Mouse (Mus musculus) thymus, adult 18-20 months (tissue): ENCODE results near the gene 1700028J19Rik.
A peak's percentile ranks its signal among the peaks of the same experiment; 100 is the strongest.
"Not testable (repeated sequence)": the region's sequence is repeated elsewhere in the genome, so short reads cannot be mapped to it uniquely, and the experiment has no call there.

Experiments
- DNase-seq, 2 experiments: peaks; one replicate each; pipeline ENCODE4 v3.0.0; 2022; ENCODE audit warnings: mixed read lengths in 2 of 2

Gene 1700028J19Rik

DNA sequence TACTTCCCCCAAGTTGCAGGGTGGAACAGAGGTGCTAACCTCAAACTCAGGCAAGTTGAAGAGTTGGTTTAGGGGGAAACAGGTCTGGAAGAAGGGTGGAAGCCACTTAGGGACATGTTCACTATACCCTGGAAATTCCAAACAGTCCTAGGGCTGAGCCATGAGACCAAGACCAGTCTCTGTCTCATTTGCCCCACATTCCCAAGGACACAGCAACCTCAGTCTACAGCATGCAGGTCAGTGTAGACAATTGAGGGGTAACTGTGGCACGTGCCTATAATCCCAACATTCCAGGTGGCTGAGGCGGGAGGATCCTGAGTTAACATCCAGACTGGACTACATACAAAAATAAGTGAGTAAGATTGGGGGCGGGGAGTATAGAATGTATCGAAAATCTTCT, 2.8 kb upstream of the 1700028J19Rik start:
- DNase-seq: no peak

DNA sequence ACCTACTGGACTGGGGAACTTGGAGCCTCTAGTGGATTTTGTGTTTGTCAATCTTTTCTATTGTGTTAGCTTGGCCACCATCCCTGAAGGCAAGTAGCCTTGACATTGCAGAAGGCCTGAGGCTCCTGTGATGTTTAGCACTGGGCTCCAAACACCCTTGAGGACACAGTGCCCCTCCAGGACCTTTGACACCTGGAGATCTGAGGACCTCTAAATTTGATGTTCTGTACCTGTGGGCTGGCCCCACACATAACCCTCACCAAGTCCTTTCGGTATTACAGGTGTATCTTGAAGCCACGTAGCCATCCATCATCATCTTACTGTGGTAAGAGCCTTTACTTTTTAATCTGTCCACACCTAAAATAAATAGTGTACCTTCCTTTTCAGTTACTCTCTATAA, 1.5 kb upstream of the 1700028J19Rik start:
- DNase-seq: no peak

DNA sequence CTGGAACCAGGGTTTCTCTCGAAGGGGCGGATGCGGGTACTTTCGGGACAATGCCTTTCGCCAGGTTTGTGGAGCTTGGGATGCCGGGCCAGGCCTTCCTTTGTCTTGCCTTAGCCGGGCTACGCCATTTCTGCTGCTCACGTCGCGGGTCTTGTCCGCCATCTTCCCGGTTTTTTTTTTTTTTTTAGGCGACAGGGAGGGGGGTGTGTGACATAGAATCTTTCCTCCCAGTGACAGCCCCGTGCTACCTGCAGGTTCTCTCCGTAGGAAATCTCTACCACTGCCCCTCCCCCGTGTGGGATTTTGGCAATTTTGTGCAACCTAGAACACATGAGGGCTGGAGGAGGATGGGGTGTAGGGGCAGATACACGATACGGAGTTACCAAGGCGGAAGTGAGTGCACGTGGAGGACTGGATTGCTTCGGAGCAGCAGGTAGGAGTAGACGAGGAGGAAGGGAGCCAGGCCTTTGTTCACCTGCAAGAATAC, 532 bp upstream of the 1700028J19Rik start:
- DNase-seq: peak; percentile 30 to 60

DNA sequence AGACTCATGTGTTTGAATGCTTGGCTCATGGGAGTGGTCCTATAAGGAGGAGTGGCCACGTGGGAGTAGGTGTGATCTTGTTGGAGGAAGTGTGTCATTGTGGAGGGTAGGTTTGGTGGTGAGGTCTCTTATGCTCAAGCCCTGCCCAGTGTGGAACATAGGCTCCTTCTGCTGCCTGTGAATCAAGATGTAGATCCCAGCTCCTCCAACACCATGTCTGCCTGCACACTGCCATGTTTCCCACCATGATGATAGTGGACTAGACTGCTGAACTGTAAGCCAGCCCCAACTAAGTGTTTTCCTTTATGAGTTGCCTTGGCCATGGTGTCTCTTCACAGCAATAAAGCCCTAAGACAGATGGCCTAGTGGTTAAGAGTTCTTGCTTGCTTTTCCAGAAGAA, 2.4 kb downstream of the 1700028J19Rik start:
- no peak for DNase-seq

DNA sequence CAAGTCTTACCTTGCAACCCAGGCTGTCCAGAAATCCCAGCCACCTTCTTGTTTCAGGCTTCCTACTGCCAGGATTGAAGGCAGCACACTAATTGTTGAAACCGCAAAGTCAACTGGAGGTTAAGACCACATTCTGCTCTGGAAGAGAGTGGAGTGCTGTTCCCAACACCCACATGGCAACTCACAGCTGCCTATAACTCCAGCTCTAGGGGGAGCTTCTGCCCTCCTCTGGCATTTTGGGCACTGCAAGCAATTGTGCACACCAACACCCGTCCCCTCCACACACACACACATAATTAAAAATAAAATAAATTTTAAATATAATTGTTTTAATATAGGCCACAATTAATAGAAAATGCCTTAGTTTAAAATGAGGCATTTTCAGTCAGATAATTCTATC, 5.3 kb downstream of the 1700028J19Rik start:
- no peak for DNase-seq

DNA sequence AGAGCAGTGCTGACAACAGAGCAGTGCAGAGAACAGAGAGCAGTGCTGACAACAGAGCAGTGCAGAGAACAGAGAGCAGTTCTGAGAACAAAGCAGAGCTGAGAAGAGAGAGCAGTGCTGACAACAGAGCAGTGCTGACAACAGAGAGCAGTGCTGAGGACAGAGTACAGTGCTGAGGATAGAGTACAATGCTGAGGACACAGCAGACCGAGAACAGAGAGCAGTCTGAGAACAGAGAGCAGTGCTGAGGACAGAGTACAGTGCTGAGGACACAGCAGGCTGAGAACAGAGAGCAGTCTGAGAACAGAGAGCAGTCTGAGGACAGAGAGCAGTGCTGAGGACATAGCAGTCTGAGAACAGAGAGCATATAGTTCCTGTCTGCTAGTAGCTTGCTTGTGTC, 5.8 kb downstream of the 1700028J19Rik start:
- no peak for DNase-seq

DNA sequence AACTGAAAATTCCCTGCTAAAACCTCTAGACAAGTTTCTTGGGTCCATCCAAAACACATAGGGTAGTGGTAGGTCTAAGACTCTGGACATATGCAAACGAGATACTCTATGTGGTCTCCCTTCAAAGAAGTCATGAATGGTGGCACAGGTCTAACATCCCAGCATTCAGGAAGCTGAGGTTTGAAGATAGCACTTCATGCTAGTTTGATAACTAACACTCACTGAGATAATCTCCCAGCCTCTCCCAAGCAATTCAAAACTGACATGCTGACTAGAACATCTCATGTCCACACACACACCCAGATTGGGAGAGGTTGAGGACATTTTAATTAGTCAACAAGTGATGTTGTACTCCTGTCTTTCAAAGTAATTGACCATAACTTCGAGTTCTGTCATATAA, 6.6 kb downstream of the 1700028J19Rik start:
- DNase-seq: no peak

DNA sequence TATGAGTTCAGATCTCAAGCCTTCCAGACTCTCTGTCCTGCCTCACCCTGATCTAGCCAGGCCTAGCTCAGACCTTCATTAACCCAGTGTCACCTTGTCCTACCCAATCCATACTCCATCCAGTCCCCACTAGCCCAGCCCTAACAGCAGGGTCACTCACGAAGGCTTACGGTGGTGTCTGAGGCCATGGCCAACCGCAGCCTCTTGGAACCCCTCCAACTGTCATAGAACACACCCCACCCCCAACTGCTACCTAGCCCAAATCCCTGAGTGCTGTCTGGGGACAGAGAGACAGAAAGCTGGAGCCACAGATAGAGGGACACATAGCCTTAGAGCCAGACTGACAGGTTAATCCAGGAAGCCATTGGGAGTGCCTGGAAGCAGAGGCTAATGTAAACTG, 10.6 kb downstream of the 1700028J19Rik start, which contains the start of gene Gm36864:
TSS of gene Gm36864 (plus strand) at position 269 of the 400 bp plus-strand sequence.
- no peak for DNase-seq

DNA sequence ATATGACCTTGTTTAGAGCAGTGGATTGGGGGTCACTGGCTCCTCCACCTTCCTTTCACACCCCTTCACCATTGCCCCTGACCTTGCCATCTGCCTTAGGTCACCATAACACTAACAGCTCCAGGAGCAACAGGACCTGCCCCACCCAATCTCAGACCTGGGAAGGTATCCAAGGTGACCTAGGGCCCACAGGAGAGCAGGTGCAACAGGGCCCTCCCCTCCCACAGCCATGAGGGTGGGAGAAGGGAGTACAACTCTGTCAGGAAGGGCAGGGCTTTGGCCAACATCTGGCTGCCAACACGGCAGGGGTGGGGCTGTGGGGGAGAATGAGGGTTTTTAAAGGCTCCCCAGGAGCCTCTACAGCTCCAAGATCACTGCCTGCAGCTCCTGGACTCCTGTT, 21.4 kb downstream of the 1700028J19Rik start, which contains the start of gene Klk1:
TSS of gene Klk1 (plus strand) at position 285 of the 400 bp plus-strand sequence.
- DNase-seq: no peak

DNA sequence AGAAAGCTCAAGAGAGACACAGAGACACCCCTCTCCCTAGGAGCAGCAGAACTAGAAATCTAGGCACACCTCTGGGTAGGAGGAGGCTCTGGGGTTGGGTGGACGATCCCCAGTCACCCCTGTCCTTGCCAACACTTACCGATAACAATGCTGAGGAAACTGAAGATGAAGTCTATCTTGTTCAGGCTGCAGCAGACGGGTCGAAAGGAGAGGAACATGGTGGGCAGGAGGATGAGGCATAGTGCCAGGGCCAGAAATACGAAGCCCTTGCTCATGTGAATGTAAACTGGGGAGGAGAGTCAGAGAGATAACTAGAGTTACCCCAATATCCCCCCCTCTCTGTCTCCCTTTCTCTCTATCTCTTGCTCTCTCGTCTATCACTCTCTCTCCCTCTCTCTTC, 24.2 kb downstream of the 1700028J19Rik start:
- not testable (repeated sequence) for DNase-seq

DNA sequence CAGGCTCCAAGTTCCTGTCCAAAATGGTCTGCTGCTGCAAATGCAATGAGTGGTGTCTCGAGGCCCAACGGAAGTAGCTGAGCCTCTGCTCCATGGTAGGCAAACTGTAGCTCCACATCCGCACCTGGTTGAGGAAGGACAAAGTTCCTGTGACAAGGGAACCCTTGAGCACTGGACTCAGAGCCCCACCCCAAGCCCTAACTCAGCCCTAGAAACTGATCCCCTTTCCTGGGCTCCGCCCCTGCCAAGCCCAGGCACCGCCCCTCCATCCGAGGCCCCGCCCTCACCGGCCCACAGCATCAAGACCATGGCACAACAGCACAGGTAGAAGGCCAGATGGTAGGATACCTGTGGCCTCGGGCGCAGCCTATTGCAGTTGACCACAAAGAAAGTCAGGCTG, 24.9 kb downstream of the 1700028J19Rik start:
- not testable (repeated sequence) for DNase-seq

DNA sequence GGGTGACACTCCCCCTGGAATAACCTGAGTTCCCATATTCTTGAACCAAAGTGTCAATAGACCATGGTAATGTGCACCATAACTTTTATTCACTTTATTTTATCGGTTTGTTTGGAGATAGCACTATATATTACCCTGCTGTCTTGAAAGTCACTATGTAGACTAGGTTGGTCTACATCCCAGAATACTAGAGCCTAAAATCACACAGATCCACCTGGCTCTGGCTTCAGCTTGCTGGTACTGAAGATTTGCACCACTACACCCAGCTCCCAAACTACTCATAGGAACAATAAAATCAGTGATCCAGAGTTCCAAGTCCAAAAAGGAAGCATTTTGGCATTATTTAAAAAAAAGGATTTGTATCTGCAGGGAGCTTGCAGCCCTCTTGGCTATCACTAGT, 30.9 kb downstream of the 1700028J19Rik start, which contains the start of gene Klk1b5:
TSS of gene Klk1b5 (plus strand) at position 301 of the 400 bp plus-strand sequence.
- no peak for DNase-seq

DNA sequence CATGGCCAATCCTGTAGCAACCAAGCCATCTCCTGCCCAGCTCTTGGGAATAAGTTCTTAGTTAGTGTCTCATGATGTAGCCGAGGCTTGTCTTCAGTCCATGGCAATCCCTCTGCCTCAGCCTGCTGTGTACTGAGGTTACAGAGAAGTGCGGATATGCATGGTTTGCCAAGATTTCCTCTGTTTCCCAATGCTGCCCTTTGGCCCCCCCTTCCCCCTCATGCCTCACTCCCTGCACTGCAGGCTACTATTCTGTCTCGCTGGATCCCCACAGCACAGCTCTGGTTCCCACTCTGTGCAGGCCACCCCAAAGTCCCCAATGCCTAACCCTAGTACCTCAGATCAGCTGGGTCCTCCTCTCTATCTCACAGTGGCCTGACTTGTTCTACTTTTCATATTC, 38.2 kb downstream of the 1700028J19Rik start:
- no peak for DNase-seq

DNA sequence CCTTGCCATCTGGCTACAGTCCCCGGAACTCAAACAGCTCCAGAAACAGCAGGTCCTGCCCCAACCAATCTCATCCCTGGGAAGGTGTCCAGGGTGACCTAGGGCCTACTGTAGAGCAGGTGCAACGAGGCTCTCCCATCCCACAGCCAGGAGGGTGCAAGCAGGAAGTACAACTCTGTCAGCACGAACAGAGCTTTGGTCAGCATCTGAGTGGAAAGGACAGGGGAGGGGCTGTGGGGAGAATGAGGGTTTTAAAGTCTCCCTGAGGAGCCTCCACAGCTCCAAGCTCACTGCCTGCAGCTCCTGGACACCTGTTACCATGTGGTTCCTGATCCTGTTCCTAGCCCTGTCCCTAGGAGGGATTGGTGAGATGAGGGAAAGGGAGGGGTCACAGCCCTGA, 39.4 kb downstream of the 1700028J19Rik start, which contains the start of gene Klk1b4:
TSS of gene Klk1b4 (plus strand) at position 301 of the 400 bp plus-strand sequence.
- not testable (repeated sequence) for DNase-seq

DNA sequence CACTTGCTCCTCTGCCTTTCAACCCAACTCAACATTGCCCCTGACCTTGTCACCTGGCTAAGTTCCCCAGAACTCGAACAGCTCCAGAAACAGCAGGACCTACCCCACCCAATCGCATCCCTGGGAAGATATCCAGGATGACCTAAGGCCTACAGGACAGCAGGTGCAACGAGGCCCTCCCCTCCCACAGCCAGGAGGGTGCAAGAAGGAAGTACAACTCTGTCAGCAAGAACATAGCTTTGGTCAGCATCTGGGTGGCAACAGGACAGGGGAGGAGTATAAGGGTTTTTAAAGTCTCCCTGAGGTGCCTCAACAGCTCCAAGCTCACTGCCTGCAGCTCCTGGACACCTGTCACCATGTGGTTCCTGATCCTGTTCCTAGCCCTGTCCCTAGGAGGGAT, 48.6 kb downstream of the 1700028J19Rik start, which contains the start of gene Klk1b3:
TSS of gene Klk1b3 (plus strand) at position 301 of the 400 bp plus-strand sequence.
- no peak for DNase-seq

DNA sequence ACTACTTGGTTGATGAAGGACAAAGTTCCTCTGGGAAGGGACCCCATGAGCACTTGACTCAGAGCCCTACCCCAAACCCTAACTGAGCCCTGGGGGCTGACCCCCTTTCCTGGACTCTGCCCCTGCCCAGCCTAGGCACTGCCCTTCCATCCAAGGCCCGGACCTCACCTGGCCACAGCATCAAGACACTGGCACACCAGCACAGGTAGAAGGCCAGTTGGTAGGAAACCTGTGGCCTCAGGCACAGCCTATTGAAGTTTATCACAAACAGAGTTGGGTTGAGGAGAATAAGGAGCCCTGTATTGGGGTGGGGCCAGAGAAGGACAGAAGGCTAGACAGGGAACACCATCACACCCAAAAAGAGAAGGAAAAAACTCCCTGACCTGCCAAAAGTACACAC, 53.0 kb downstream of the 1700028J19Rik start:
- not testable (repeated sequence) for DNase-seq

DNA sequence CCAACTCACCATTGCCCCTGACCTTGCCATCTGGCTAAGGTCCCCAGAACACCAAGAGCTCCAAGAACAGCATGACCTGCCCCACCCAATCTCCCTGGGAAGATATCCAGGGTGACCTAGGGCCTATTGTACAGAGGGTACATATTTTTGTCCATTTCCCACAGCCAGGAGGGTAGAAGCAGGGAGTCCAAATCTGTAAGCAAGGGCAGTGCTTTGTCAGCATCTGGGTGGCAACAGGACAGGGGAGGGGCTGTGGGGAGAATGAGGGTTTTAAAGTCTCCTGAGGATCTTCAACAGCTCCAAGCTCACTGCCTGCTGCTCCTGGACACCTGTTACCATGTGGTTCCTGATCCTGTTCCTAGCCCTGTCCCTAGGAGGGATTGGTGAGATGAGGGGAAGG, 58.6 kb downstream of the 1700028J19Rik start, which contains the start of gene Klk1b24:
TSS of gene Klk1b24 (plus strand) at position 301 of the 400 bp plus-strand sequence.
- not testable (repeated sequence) for DNase-seq

DNA sequence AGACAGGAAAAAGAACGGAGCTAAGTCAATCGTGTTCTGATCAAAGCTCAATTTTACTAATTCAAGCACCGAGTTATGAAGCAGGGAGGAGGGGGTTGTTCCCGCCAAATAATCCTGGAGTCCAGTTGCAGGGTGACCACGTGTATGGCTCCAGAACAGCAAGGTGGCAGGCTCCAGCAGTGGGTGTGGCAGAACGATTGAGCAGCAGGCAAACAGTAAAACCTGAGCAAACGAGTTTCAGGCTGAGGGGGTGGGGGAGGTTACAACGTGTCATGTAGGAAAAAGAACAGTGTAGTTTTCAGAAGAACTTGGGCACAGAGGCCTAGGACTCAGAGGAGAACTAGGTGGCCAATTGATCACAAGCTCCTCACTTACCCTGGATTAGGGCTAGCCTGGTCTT, 60.0 kb downstream of the 1700028J19Rik start:
- DNase-seq: not testable (repeated sequence)
